Mouse (Mus musculus): ENCODE measurements around the gene Slc4a3. TPM values are rescaled to one million over a fixed set of nuclear protein-coding genes. Genes with fewer than 3 reads are reported as not detected.

Slc4a3 gene
- polyA plus RNA-seq, 1 experiment from 2014 or later: 18.0 TPM

- Histone ChIP-seq H3K4me3 (no peak overlapping the region), H3K4me1 (peaks cover 3% of the 10 kb centered on the region), H3K27ac (replicated peaks) (no peak overlapping the region), H3K27me3 (replicated peaks; ENCODE audit: low read depth, poor library complexity, severe bottlenecking) (peaks cover 25% of the 10 kb centered on the region), H3K36me3 (replicated peaks) (no peaks in the 10 kb centered on the region), H3K9me3 (no peaks in the 10 kb centered on the region)
- DNase-seq (ENCODE audit: low spot score): no peak
- 95% methylated on average over 2 of the region's 2 CpGs for WGBS
These were observed 50.8 kb downstream of the Slc4a3 start for GRCm38 (mm10) chr1:75596906-75597305.

DNA sequence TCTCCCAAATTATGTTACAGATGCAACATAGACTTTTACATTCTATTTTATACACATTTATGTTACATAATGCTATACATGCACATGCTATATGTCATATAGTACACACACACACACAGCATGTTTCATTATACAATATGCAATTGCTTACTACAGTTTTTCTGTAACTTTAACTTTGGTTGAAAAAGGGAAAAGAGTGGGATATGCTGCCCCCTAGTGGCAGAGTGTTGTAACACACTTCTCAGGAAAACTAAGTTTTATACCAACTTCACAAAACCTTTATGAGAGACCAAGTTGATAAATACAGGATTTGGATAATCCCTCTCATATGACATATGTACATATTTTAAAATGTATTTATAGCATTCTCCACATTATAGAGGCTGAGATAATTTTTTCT lies 51.6 kb downstream of the Slc4a3 start:
- no peak overlapping the region for H3K27ac ChIP-seq (replicated peaks)
- peaks cover 31% of the 10 kb centered on the region for H3K27me3 ChIP-seq (replicated peaks; ENCODE audit: low read depth, poor library complexity, severe bottlenecking)
- peaks cover 6% of the 10 kb centered on the region for H3K4me1 ChIP-seq
- no peaks in the 10 kb centered on the region for H3K9me3 ChIP-seq
- peak; percentile 56 for DNase-seq (ENCODE audit: low spot score)
- H3K4me3 ChIP-seq: no peak overlapping the region
- no peaks in the 10 kb centered on the region for H3K36me3 ChIP-seq (replicated peaks)

GRCm38 (mm10) chr1:75601738-75602137 lies 55.7 kb downstream of the Slc4a3 start:
- Histone ChIP-seq H3K36me3 (replicated peaks) (no peaks in the 10 kb centered on the region), H3K27ac (replicated peaks) (no peak overlapping the region), H3K9me3 (no peaks in the 10 kb centered on the region), H3K27me3 (replicated peaks; ENCODE audit: low read depth, poor library complexity, severe bottlenecking) (peaks cover 31% of the 10 kb centered on the region), H3K4me1 (peaks cover 12% of the 10 kb centered on the region), H3K4me3 (no peak overlapping the region)
- 14% methylated on average over 12 of the region's 12 CpGs for WGBS
- DNase-seq (ENCODE audit: low spot score): no peak

- WGBS: 87% methylated on average over 7 of the region's 7 CpGs
- Histone ChIP-seq H3K4me3 (no peak overlapping the region), H3K27me3 (replicated peaks; ENCODE audit: low read depth, poor library complexity, severe bottlenecking) (peaks cover 31% of the 10 kb centered on the region), H3K27ac (replicated peaks) (no peak overlapping the region), H3K36me3 (replicated peaks) (no peaks in the 10 kb centered on the region), H3K9me3 (no peaks in the 10 kb centered on the region), H3K4me1 (peaks cover 12% of the 10 kb centered on the region)
- DNase-seq (ENCODE audit: low spot score): no peak
These were observed 57.5 kb downstream of the Slc4a3 start for GRCm38 (mm10) chr1:75603584-75603983.

GRCm38 (mm10) chr1:75608225-75608624 lies 62.2 kb downstream of the Slc4a3 start:
- Histone ChIP-seq H3K27me3 (replicated peaks; ENCODE audit: low read depth, poor library complexity, severe bottlenecking) (no peaks in the 10 kb centered on the region), H3K27ac (replicated peaks) (no peak overlapping the region), H3K4me3 (no peak overlapping the region), H3K36me3 (replicated peaks) (no peaks in the 10 kb centered on the region), H3K9me3 (no peaks in the 10 kb centered on the region), H3K4me1 (peaks cover 30% of the 10 kb centered on the region)
- no peak for DNase-seq (ENCODE audit: low spot score)
- 95% methylated on average over 7 of the region's 7 CpGs for WGBS

DNA sequence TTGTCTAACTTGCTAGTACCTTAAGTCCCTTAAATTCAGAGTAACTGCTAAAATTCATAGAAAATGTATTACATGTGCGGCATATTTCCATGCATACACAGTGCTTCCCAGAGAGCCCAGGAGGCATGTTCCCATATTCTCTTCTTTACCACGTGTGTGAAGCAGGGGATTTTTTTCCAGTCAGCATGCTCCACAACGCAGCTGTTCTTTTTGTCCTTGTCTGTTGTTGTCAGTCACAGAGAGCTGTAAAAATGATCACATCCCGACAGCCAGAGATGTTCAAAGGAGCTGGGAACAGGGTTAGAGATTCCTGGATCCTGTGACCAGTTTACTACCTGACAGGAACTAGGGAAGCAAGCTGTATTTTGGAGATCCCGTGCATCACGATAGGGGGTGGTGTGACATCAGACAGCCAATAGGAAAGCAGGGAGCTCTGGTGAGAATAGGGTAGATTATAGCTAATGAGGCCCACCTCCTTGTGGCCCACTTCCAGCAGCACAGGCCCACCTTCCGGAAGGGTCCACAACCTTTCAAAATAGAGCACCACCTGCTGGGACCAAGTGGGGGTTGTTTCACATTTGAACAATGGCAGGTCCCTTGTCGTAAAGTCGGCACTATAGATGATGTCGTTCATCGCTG lies 62.7 kb downstream of the Slc4a3 start:
- H3K27me3 ChIP-seq (replicated peaks; ENCODE audit: low read depth, poor library complexity, severe bottlenecking): no peaks in the 10 kb centered on the region
- no peak overlapping the region for H3K27ac ChIP-seq (replicated peaks)
- no peaks in the 10 kb centered on the region for H3K9me3 ChIP-seq
- peaks cover 29% of the 10 kb centered on the region for H3K4me1 ChIP-seq
- DNase-seq (ENCODE audit: low spot score): no peak
- H3K4me3 ChIP-seq: no peak overlapping the region
- WGBS: 80% methylated on average over 11 of the region's 11 CpGs
- no peaks in the 10 kb centered on the region for H3K36me3 ChIP-seq (replicated peaks)

DNA sequence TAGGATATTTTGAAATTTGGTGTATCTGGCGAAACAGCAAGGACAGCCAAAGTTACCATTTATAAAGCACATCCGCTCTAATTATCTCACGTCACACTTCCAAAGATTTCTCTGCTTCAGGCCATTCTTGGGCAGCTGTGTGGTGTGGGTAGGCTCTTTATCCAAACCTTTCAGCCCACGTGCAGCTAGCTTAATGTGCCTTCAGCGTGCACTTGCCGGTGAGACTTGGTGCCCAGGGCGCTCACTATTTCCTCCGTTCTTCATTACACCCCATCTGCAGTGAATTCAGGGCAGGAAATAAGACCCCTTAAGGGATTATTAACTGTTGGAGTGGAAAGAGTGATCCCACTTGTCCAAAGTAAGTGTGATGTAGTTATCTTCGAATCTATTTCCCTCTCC lies 63.2 kb downstream of the Slc4a3 start:
- 0 out of 2 replicates have a peak overlapping the region, but pooled peaks have one; percentile 32 for H3K27ac ChIP-seq (replicated peaks)
- no peak overlapping the region for H3K4me3 ChIP-seq
- 69% methylated on average over 9 of the region's 9 CpGs for WGBS
- peaks cover 29% of the 10 kb centered on the region for H3K4me1 ChIP-seq
- H3K36me3 ChIP-seq (replicated peaks): no peaks in the 10 kb centered on the region
- H3K9me3 ChIP-seq: no peaks in the 10 kb centered on the region
- no peaks in the 10 kb centered on the region for H3K27me3 ChIP-seq (replicated peaks; ENCODE audit: low read depth, poor library complexity, severe bottlenecking)
- DNase-seq (ENCODE audit: low spot score): no peak

- H3K4me3 ChIP-seq: no peak overlapping the region
- no peaks in the 10 kb centered on the region for H3K27me3 ChIP-seq (replicated peaks; ENCODE audit: low read depth, poor library complexity, severe bottlenecking)
- peak overlapping the region; percentile 44; the same call in 1 of the 2 replicates for H3K27ac ChIP-seq (replicated peaks)
- H3K4me1 ChIP-seq: peaks cover 29% of the 10 kb centered on the region
- DNase-seq (ENCODE audit: low spot score): no peak
- H3K36me3 ChIP-seq (replicated peaks): no peaks in the 10 kb centered on the region
- no peaks in the 10 kb centered on the region for H3K9me3 ChIP-seq
- 40% methylated on average over 8 of the region's 8 CpGs for WGBS
These were observed 64.5 kb downstream of the Slc4a3 start for GRCm38 (mm10) chr1:75610553-75610952.

Other genes with a start within 250 kb of the Slc4a3 start
- 144 and 150 TPM in 2 replicates for gene Dnpep, start 228.3 kb upstream of the Slc4a3 start, polyA plus RNA-seq (2016; fragmentation: Nextera tagmentation; extraction: Ambion mirVana)
- 10.4 and 15.6 TPM in 2 replicates for gene Des, start 185.9 kb upstream of the Slc4a3 start, polyA plus RNA-seq (2016; fragmentation: Nextera tagmentation; extraction: Ambion mirVana)
- 30.2 and 30.6 TPM in 2 replicates for gene Speg, start 171.0 kb upstream of the Slc4a3 start, polyA plus RNA-seq (2016; fragmentation: Nextera tagmentation; extraction: Ambion mirVana)
- gene Gmppa, start 110.3 kb upstream of the Slc4a3 start, polyA plus RNA-seq (2016; fragmentation: Nextera tagmentation; extraction: Ambion mirVana): 57.1 and 61.3 TPM in 2 replicates
- gene Asic4, start 95.8 kb upstream of the Slc4a3 start, polyA plus RNA-seq (2016; fragmentation: Nextera tagmentation; extraction: Ambion mirVana): 2.1 and 2.4 TPM in 2 replicates
- 25.3 and 27.0 TPM in 2 replicates for gene Chpf, start 67.0 kb upstream of the Slc4a3 start, polyA plus RNA-seq (2016; fragmentation: Nextera tagmentation; extraction: Ambion mirVana)
- 3.3 and 3.5 TPM in 2 replicates for gene Tmem198, start 66.7 kb upstream of the Slc4a3 start, polyA plus RNA-seq (2016; fragmentation: Nextera tagmentation; extraction: Ambion mirVana)
- 57.9 and 63.0 TPM in 2 replicates for gene Obsl1, start 39.8 kb upstream of the Slc4a3 start, polyA plus RNA-seq (2016; fragmentation: Nextera tagmentation; extraction: Ambion mirVana)
- gene Inha, start 39.2 kb upstream of the Slc4a3 start, polyA plus RNA-seq (2016; fragmentation: Nextera tagmentation; extraction: Ambion mirVana): 2.3 and 3.1 TPM in 2 replicates
- 31.7 and 33.4 TPM in 2 replicates for gene Stk11ip, start 24.7 kb upstream of the Slc4a3 start, polyA plus RNA-seq (2016; fragmentation: Nextera tagmentation; extraction: Ambion mirVana)

Measured in embryonic facial prominence, embryonic 10.5 days (tissue).